Mouse (Mus musculus) adrenal gland, postnatal 4 days (tissue): ENCODE measurements around the gene Krtap1-5. TPM values are rescaled to one million over a fixed set of nuclear protein-coding genes. Genes with fewer than 3 reads are reported as not detected.

Experiments used
- DNase-seq, 2 experiments: peaks; one replicate each; pipeline ENCODE4 v3.0.0; 2021 to 2022; ENCODE audit warnings: low spot score in 2 of 2, mixed read lengths in 2 of 2
- total RNA-seq, 2 experiments: library from RNA; stranded (reverse); gene quantifications; 2 replicates each; pipeline ENCODE4 v1.2.3; 2021

The Krtap1-5 gene
- total RNA-seq, 2 experiments from 2014 or later: not detected

DNA sequence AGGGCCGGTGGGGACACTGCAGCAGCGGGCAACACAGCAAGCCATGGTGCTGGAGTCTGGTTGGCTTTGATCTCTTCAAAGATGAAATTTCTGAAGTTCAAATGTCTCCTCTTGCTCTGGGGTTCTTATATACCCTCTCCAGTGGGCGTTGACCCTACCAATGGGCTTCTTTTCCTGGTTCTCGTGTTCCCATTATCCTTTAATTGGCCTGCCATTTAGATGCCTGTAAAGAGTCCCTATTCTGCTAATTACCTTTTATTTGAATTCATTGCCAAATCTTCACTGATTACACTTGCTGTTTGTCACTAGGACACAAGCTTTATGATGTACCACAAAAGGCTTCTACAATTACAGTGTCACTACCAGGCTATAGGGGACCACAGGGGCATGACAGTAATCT lies 30.1 kb downstream of the Krtap1-5 start, which contains the start of gene Krtap3-3:
TSS of gene Krtap3-3 (minus strand) at position 101 of the 400 bp plus-strand sequence.
- DNase-seq: no peak

- DNase-seq: no peak
Observed at GRCm38 (mm10) chr11:99547892-99548291, 32.9 kb downstream of the Krtap1-5 start.

GRCm38 (mm10) chr11:99539721-99540120 lies 41.1 kb downstream of the Krtap1-5 start:
- DNase-seq: peak in 1 of 2 experiments; percentile 11

Other genes starting within 250 kb of the Krtap1-5 start
- gene Krt26, start 243.1 kb downstream of the Krtap1-5 start, total RNA-seq: not detected
- gene Krt27, start 229.9 kb downstream of the Krtap1-5 start, total RNA-seq: not detected
- under 1 TPM in 1 of 2 experiments, not detected in 1; 0.25 TPM for gene Krt28, start 206.1 kb downstream of the Krtap1-5 start, total RNA-seq
- 1 to 10 TPM; 4.9 to 9.9 TPM for gene Krt10, start 191.7 kb downstream of the Krtap1-5 start, total RNA-seq
- gene Krt12, start 158.8 kb downstream of the Krtap1-5 start, total RNA-seq: not detected
- 1 to 10 TPM; 2.4 to 2.7 TPM for gene Krt20, start 142.9 kb downstream of the Krtap1-5 start, total RNA-seq
- 1 to 10 TPM in 1 of 2 experiments, under 1 TPM in 1; 0.62 to 3.1 TPM for gene Krt23, start 87.9 kb downstream of the Krtap1-5 start, total RNA-seq
- not detected for gene Krt39, start 59.7 kb downstream of the Krtap1-5 start, total RNA-seq
- gene Krt40, start 37.9 kb downstream of the Krtap1-5 start, total RNA-seq: not detected
- not detected for gene Krtap3-3, start 30.2 kb downstream of the Krtap1-5 start, total RNA-seq
- not detected for gene Krtap3-2, start 24.2 kb downstream of the Krtap1-5 start, total RNA-seq
- not detected for gene Gm11939, start 21.6 kb downstream of the Krtap1-5 start, total RNA-seq
- gene Krtap3-1, start 14.4 kb downstream of the Krtap1-5 start, total RNA-seq: not detected
- not detected for gene Krtap1-4, start 2.6 kb upstream of the Krtap1-5 start, total RNA-seq
- not detected for gene Krtap1-3, start 10.3 kb upstream of the Krtap1-5 start, total RNA-seq
- not detected for gene Krtap9-3, start 17.1 kb upstream of the Krtap1-5 start, total RNA-seq
- not detected for gene Gm11938, start 22.3 kb upstream of the Krtap1-5 start, total RNA-seq
- gene Gm11937, start 29.2 kb upstream of the Krtap1-5 start, total RNA-seq: not detected
- not detected for gene Krtap2-4, start 33.8 kb upstream of the Krtap1-5 start, total RNA-seq
- gene Gm11562, start 39.4 kb upstream of the Krtap1-5 start, total RNA-seq: not detected
- not detected for gene Krtap4-1, start 47.2 kb upstream of the Krtap1-5 start, total RNA-seq
- gene Krtap4-2, start 54.1 kb upstream of the Krtap1-5 start, total RNA-seq: not detected
- not detected for gene Krtap4-7, start 63.1 kb upstream of the Krtap1-5 start, total RNA-seq
- not detected for gene Gm11555, start 69.2 kb upstream of the Krtap1-5 start, total RNA-seq
- gene Gm11563, start 77.9 kb upstream of the Krtap1-5 start, total RNA-seq: not detected
- gene Krtap4-6, start 84.9 kb upstream of the Krtap1-5 start, total RNA-seq: not detected
- gene Gm14190, start 109.7 kb upstream of the Krtap1-5 start, total RNA-seq: not detected
- gene Gm14180, start 153.3 kb upstream of the Krtap1-5 start, total RNA-seq: not detected
- gene Gm11595, start 191.9 kb upstream of the Krtap1-5 start, total RNA-seq: not detected
- not detected for gene Krtap4-8, start 199.7 kb upstream of the Krtap1-5 start, total RNA-seq
- gene Krtap4-9, start 204.2 kb upstream of the Krtap1-5 start, total RNA-seq: not detected
- gene Gm11596, start 212.5 kb upstream of the Krtap1-5 start, total RNA-seq: not detected
- gene Gm11569, start 217.9 kb upstream of the Krtap1-5 start, total RNA-seq: not detected
- not detected for gene Gm11554, start 223.4 kb upstream of the Krtap1-5 start, total RNA-seq
- not detected for gene Krtap4-13, start 228.9 kb upstream of the Krtap1-5 start, total RNA-seq
- gene Gm11564, start 234.7 kb upstream of the Krtap1-5 start, total RNA-seq: not detected